Mouse (Mus musculus): Measurements from ENCODE around the gene Mcf2l. TPM values are rescaled to one million over a fixed set of nuclear protein-coding genes. Genes with fewer than 3 reads are reported as not detected.

The Mcf2l gene
- polyA plus RNA-seq, 1 experiment from 2014 or later, result 24.9 TPM

DNA sequence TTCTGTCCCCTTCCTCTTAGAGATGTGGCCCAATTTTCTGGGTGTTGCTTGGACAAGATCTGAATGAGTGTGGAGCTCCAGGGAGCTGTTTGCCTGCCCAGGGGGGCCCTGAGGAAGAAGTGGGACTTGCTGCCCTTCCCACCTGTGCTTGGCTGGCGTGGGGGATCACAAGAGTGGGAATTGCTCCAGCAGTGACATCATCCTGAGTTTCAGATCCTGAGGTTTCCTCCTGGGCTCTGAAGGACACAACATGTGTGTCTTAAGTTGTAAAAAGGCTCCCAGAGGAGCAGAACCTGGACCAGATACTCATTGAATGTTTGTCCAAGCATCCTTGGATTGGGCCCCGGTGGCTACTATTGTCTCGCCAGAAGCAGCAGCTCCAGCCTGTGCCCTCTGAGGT is 43.4 kb downstream of the Mcf2l start:
- Histone ChIP-seq H3K27me3 (no peaks in the 10 kb centered on the region), H3K9me3 (no peaks in the 10 kb centered on the region), H3K9ac (no peak overlapping the region), H3K27ac (no peak overlapping the region), H3K36me3 (no peaks in the 10 kb centered on the region), H3K4me1 (peaks cover 23% of the 10 kb centered on the region), H3K4me2 (replicated peaks) (peak overlapping the region; percentile 90; the same call in 1 of the 2 replicates), H3K4me3 (no peak overlapping the region)
- WGBS, result 82% methylated on average over 3 of the region's 3 CpGs
- no peak for ATAC-seq (ENCODE audit: insufficient number of reproducible peaks, insufficient read depth, low FRiP score, low TSS enrichment)

DNA sequence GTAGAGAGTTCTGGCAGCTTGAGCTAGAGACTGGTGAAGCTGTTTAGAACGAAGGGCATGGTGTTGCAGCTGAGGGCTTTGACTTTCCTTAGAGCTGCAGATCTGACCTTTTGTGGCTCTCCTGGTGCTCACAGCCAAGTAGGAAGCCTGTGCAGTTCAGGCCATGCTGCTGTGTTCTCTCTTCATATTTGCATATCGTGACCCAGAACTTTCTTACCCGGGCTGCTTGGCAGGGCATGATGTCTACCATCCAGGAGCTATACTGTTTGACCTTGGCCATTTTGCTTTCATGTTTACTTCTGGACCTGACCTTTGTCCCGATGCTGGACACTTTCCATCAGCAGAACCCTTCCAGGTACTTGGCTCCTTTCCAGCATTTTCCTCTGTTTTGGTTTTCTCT is 44.2 kb downstream of the Mcf2l start:
- H3K4me2 ChIP-seq (replicated peaks), result no peak overlapping the region
- ATAC-seq (ENCODE audit: insufficient number of reproducible peaks, insufficient read depth, low FRiP score, low TSS enrichment), result no peak
- H3K27me3 ChIP-seq, result no peaks in the 10 kb centered on the region
- H3K9ac ChIP-seq, result no peak overlapping the region
- H3K4me3 ChIP-seq, result no peak overlapping the region
- peaks cover 18% of the 10 kb centered on the region for H3K4me1 ChIP-seq
- 88% methylated on average over 4 of the region's 4 CpGs for WGBS
- no peaks in the 10 kb centered on the region for H3K9me3 ChIP-seq
- H3K27ac ChIP-seq, result no peak overlapping the region
- H3K36me3 ChIP-seq, result no peaks in the 10 kb centered on the region

DNA sequence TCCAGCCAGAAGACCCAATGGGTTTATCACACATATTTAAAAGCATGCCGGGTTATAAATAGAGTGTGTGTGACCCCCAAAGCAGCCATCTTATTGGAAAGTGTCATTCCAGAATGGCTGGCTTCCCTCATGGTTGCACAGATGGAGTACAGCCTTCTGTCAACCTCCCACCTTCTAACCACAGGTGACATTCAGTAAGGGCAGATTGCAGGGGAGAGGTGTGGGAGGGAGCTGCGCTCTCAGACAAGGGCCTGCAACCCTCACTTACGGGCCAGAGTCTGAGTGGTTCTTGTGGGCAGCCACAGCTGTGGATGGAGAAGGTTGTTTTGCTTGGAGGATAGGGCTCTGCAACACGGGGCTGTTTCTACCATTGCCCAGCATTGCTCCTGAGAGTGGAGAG is 47.0 kb downstream of the Mcf2l start:
- no peak for ATAC-seq (ENCODE audit: insufficient number of reproducible peaks, insufficient read depth, low FRiP score, low TSS enrichment)
- Histone ChIP-seq H3K9me3 (no peaks in the 10 kb centered on the region), H3K36me3 (no peaks in the 10 kb centered on the region), H3K4me2 (replicated peaks) (no peak overlapping the region), H3K4me3 (no peak overlapping the region), H3K9ac (no peak overlapping the region), H3K4me1 (peaks cover 11% of the 10 kb centered on the region), H3K27me3 (no peaks in the 10 kb centered on the region), H3K27ac (no peak overlapping the region)
- 76% methylated on average over 4 of the region's 4 CpGs for WGBS

GRCm38 (mm10) chr8:12925051-12925450 is 51.4 kb downstream of the Mcf2l start:
- Histone ChIP-seq H3K27ac (no peak overlapping the region), H3K4me2 (replicated peaks) (no peak overlapping the region), H3K27me3 (no peaks in the 10 kb centered on the region), H3K4me3 (no peak overlapping the region), H3K9ac (no peak overlapping the region), H3K9me3 (no peaks in the 10 kb centered on the region), H3K4me1 (0 out of 2 replicates have a peak, but pooled peaks cover 5% of the 10 kb centered on the region), H3K36me3 (no peaks in the 10 kb centered on the region)
- 86% methylated on average over 8 of the region's 8 CpGs for WGBS
- no peak for ATAC-seq (ENCODE audit: insufficient number of reproducible peaks, insufficient read depth, low FRiP score, low TSS enrichment)

- H3K4me1 ChIP-seq, result 0 out of 2 replicates have a peak, but pooled peaks cover 5% of the 10 kb centered on the region
- H3K27ac ChIP-seq, result 0 out of 2 replicates have a peak overlapping the region, but pooled peaks have one; percentile 27
- H3K9me3 ChIP-seq, result no peaks in the 10 kb centered on the region
- WGBS, result 41% methylated on average over 13 of the region's 13 CpGs
- H3K27me3 ChIP-seq, result no peaks in the 10 kb centered on the region
- no peak overlapping the region for H3K4me3 ChIP-seq
- H3K9ac ChIP-seq, result 0 out of 2 replicates have a peak overlapping the region, but pooled peaks have one; percentile 0
- no peak for ATAC-seq (ENCODE audit: insufficient number of reproducible peaks, insufficient read depth, low FRiP score, low TSS enrichment)
- H3K4me2 ChIP-seq (replicated peaks), result no peak overlapping the region
- H3K36me3 ChIP-seq, result no peaks in the 10 kb centered on the region
These were observed 52.4 kb downstream of the Mcf2l start for GRCm38 (mm10) chr8:12925941-12926381.

DNA sequence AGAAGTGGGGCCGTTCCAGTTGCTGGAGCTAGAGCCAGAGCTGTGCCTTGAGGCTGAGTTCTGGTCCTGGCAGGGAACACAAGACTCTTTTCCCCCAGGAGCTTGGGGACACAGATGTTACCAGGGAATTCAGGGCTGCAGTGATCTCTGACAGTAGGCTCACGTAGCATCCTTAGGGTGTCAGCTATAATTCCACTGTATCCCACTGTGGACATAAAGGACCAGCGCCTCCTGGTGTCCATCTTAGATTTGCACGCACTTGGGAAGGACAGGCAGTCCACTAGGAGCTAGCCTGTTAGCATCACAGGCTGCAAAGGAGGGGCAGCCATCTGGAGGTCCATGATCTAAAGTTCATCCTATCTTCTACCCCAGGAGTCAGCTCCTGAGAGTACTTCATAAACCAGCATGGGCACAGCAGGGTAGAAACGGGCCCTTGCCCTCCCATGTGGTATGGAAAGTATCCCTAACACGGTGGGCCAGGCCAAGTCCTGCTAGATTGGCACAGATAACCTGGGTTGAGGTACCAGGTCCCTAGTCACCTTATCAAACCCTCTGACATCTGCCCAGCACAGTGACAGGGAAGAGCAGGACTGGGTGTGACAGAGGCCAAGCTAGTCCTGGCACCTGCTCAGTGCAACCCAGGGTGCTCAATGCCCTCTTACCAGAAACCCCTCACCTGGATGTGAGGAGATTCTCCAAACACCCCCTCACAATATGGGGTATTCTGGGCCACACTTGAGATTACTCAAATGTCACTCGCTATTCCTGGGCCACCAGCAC is 53.8 kb downstream of the Mcf2l start:
- no peak overlapping the region for H3K9ac ChIP-seq
- H3K9me3 ChIP-seq, result no peaks in the 10 kb centered on the region
- H3K36me3 ChIP-seq, result no peaks in the 10 kb centered on the region
- H3K4me1 ChIP-seq, result peaks cover 5% of the 10 kb centered on the region; the same call in 1 of the 2 replicates
- no peaks in the 10 kb centered on the region for H3K27me3 ChIP-seq
- no peak overlapping the region for H3K4me3 ChIP-seq
- no peak for ATAC-seq (ENCODE audit: insufficient number of reproducible peaks, insufficient read depth, low FRiP score, low TSS enrichment)
- H3K27ac ChIP-seq, result no peak overlapping the region
- H3K4me2 ChIP-seq (replicated peaks), result no peak overlapping the region
- 54% methylated on average over 7 of the region's 7 CpGs for WGBS

DNA sequence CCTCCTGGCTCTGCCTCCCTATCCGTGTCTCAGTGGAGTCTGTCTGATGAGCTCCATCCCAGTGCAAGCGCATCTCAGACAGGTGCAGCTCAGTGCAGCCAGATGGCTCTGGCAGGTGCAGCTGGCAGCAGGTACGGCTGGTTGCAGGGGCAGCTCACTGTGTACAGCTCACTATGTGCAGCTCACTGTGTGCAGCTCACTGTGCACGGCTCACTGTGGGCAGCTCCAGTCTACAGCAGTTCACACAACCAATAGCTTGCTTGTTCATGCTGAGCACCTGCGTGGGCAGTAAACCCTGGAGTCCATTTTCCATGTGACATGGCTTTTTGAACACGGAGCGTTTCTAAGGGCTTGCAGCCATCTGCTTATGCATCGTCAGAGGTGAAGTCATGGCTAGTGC is 54.4 kb downstream of the Mcf2l start:
- Histone ChIP-seq H3K27ac (no peak overlapping the region), H3K36me3 (no peaks in the 10 kb centered on the region)

DNA sequence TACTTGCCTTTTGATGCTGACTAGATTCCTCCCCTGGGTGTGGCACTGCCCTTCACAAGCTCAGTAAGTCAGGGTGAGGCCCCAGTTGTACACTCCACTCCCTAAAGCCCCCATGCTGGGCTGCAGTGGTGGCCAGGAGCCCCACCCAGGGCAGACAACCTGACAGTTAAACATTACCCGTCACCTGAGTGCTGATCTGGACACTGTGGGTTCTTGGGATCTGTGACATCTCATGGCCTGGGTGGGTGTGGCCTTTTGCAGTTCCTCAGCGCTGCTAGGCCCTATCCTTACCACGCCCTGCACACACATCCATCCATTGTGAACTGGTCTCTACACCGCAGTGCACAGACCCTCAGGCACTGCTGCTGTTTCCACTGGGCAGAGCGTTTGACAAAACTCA is 55.3 kb downstream of the Mcf2l start:
- ATAC-seq (ENCODE audit: insufficient number of reproducible peaks, insufficient read depth, low FRiP score, low TSS enrichment), result no peak
- Histone ChIP-seq H3K36me3 (no peaks in the 10 kb centered on the region), H3K9me3 (no peaks in the 10 kb centered on the region), H3K4me2 (replicated peaks) (no peak overlapping the region), H3K27me3 (no peaks in the 10 kb centered on the region), H3K9ac (no peak overlapping the region), H3K4me3 (no peak overlapping the region), H3K27ac (no peak overlapping the region), H3K4me1 (peaks cover 8% of the 10 kb centered on the region; the same call in 1 of the 2 replicates)
- WGBS, result 88% methylated on average over 5 of the region's 5 CpGs

More for the DNA sequence above, 54.4 kb downstream of the Mcf2l start:
- ATAC-seq (ENCODE audit: insufficient number of reproducible peaks, insufficient read depth, low FRiP score, low TSS enrichment), result no peak
- WGBS, result 83% methylated on average over 8 of the region's 8 CpGs
- H3K9ac ChIP-seq, result no peak overlapping the region
- no peak overlapping the region for H3K4me2 ChIP-seq (replicated peaks)
- no peak overlapping the region for H3K4me3 ChIP-seq
- H3K27me3 ChIP-seq, result no peaks in the 10 kb centered on the region
- no peaks in the 10 kb centered on the region for H3K9me3 ChIP-seq
- peaks cover 5% of the 10 kb centered on the region; the same call in 1 of the 2 replicates for H3K4me1 ChIP-seq

GRCm38 (mm10) chr8:12930290-12930689 is 56.7 kb downstream of the Mcf2l start:
- H3K4me3 ChIP-seq, result no peak overlapping the region
- 33% methylated on average over 5 of the region's 5 CpGs for WGBS
- H3K27me3 ChIP-seq, result no peaks in the 10 kb centered on the region
- H3K4me2 ChIP-seq (replicated peaks), result no peak overlapping the region
- no peak overlapping the region for H3K27ac ChIP-seq
- H3K36me3 ChIP-seq, result no peaks in the 10 kb centered on the region
- no peak for ATAC-seq (ENCODE audit: insufficient number of reproducible peaks, insufficient read depth, low FRiP score, low TSS enrichment)
- no peaks in the 10 kb centered on the region for H3K9me3 ChIP-seq
- peaks cover 9% of the 10 kb centered on the region; the same call in 1 of the 2 replicates for H3K4me1 ChIP-seq
- no peak overlapping the region for H3K9ac ChIP-seq

GRCm38 (mm10) chr8:12931426-12931825 is 57.8 kb downstream of the Mcf2l start:
- Histone ChIP-seq H3K9ac (no peak overlapping the region), H3K4me3 (no peak overlapping the region), H3K27me3 (no peaks in the 10 kb centered on the region), H3K9me3 (no peaks in the 10 kb centered on the region), H3K4me2 (replicated peaks) (no peak overlapping the region), H3K36me3 (no peaks in the 10 kb centered on the region), H3K4me1 (peaks cover 4% of the 10 kb centered on the region; the same call in 1 of the 2 replicates), H3K27ac (no peak overlapping the region)
- ATAC-seq (ENCODE audit: insufficient number of reproducible peaks, insufficient read depth, low FRiP score, low TSS enrichment), result no peak
- 39% methylated on average over 11 of the region's 11 CpGs for WGBS

DNA sequence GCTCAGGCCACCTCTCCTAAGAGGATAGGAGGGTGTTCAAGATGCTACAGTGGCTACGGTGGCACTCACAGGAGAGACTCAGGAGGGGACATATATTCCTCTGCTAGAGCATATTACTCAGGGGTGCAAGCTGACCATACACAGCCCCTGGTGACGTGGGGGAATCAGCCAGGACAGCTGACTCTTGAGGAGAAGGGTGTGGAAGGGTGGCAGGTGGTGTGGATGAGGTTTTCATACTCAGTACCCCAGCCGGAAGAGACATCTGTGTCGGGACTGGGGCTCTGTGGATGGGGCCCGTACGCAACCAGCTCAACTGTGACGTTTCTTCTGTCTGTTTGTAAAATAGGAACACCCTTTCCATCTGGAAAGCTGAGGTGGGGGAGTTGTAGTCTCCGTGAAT is 58.9 kb downstream of the Mcf2l start:
- Histone ChIP-seq H3K36me3 (0 out of 2 replicates have a peak, but pooled peaks cover 3% of the 10 kb centered on the region), H3K4me2 (replicated peaks) (no peak overlapping the region), H3K9me3 (no peaks in the 10 kb centered on the region), H3K4me1 (peaks cover 4% of the 10 kb centered on the region; the same call in 1 of the 2 replicates), H3K27me3 (no peaks in the 10 kb centered on the region), H3K9ac (no peak overlapping the region), H3K27ac (no peak overlapping the region), H3K4me3 (no peak overlapping the region)
- ATAC-seq (ENCODE audit: insufficient number of reproducible peaks, insufficient read depth, low FRiP score, low TSS enrichment), result no peak
- WGBS, result 86% methylated on average over 8 of the region's 8 CpGs

DNA sequence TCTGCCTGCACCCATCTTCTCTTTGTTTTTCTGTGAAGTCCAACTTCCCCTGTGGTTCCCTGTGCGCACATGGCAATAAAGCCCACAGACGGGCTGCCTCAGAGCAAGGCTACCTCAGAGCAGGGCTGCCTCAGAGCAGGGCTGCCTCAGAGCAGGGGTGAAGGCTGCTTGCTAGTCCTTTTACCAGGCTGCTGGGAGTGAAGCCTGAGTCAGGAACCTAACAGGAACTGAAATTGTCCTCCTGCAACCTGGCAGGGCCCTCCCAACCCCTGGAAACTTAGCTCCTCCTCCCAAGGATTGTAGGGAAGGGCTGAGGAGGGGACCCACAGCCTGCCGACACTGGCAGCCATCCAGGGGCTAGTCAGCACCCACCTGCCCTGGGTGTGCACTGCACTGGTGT is 60.2 kb downstream of the Mcf2l start:
- Histone ChIP-seq H3K4me3 (no peak overlapping the region), H3K4me2 (replicated peaks) (no peak overlapping the region), H3K4me1 (peaks cover 4% of the 10 kb centered on the region; the same call in 1 of the 2 replicates), H3K36me3 (0 out of 2 replicates have a peak, but pooled peaks cover 3% of the 10 kb centered on the region), H3K9ac (no peak overlapping the region), H3K27me3 (no peaks in the 10 kb centered on the region), H3K27ac (no peak overlapping the region), H3K9me3 (no peaks in the 10 kb centered on the region)
- ATAC-seq (ENCODE audit: insufficient number of reproducible peaks, insufficient read depth, low FRiP score, low TSS enrichment), result no peak
- 63% methylated on average over 3 of the region's 3 CpGs for WGBS
